9 mouse cellular contexts compared by ENCODE assay signal in genomic region chr3:95587754-95588603, GRCm38 (mm10). TPM values are rescaled to one million over a fixed set of nuclear protein-coding genes. Genes with fewer than 3 reads are reported as not detected.
DNase-seq lines count a peak whose midpoint lies in the region; ATAC-seq and TF ChIP-seq lines count a peak whose summit lies in the region.
"Had no signal": no experiment of that assay in that cellular context is flagged by ENCODE, and none has a peak within 500 bp of the region (broad histone marks: within the 10 kb centered on the region; RNA-seq: fewer than 3 reads in every experiment).

No protein-coding gene starts in this region.

- 43% methylated on average over 8 of the region's 8 CpGs for WGBS in lung, embryonic 15.5 days
- WGBS in limb, embryonic 10.5 days, result 53% methylated on average over 8 of the region's 8 CpGs
- WGBS in neural tube, embryonic 14.5 days, result 53% methylated on average over 8 of the region's 8 CpGs
- WGBS in thymus, adult 2 months, result 50% methylated on average over 8 of the region's 8 CpGs

- peaks cover 8% of the 10 kb centered on the region for H3K36me3 ChIP-seq in lung, embryonic 15.5 days
- H3K36me3 ChIP-seq in limb, embryonic 10.5 days, result peaks cover 20% of the 10 kb centered on the region
- H3K36me3 ChIP-seq in neural tube, embryonic 14.5 days (ENCODE audit: control insufficient read depth, insufficient read depth, low read length), result no peaks in the 10 kb centered on the region
- peaks cover 13% of the 10 kb centered on the region for H3K36me3 ChIP-seq in thymus, adult 2 months (ENCODE audit: control insufficient read depth, insufficient read depth, low read length)

- TF ChIP-seq POLR2A in embryonic fibroblast, embryonic 13.5 days (IDR thresholded peaks at IDR 0.05; ENCODE audit: low read depth, low read length), result no peak
- no peak for TF ChIP-seq POLR2A in thymus, adult 2 months (IDR thresholded peaks at IDR 0.05; ENCODE audit: control insufficient read depth, extremely low read depth, insufficient read depth, low read length, poor library complexity)

- H3K4me1 ChIP-seq in lung, embryonic 15.5 days, result peaks cover 6% of the 10 kb centered on the region
- H3K4me1 ChIP-seq in embryonic fibroblast, embryonic 13.5 days (ENCODE audit: control insufficient read depth, insufficient read depth, low read length), result no peaks in the 10 kb centered on the region
- H3K4me1 ChIP-seq in limb, embryonic 10.5 days, result peaks cover 10% of the 10 kb centered on the region; the same call in 1 of the 2 replicates
- H3K4me1 ChIP-seq in neural tube, embryonic 14.5 days (ENCODE audit: control insufficient read depth, insufficient read depth, low read length), result peaks cover 7% of the 10 kb centered on the region; the same call in 1 of the 2 replicates
- no peaks in the 10 kb centered on the region for H3K4me1 ChIP-seq in thymus, adult 2 months (replicated peaks; ENCODE audit: control insufficient read depth, insufficient read depth, low read length)

- no peaks in the 10 kb centered on the region for H3K9me3 ChIP-seq in lung, embryonic 15.5 days
- H3K9me3 ChIP-seq in limb, embryonic 10.5 days (replicated peaks), result no peaks in the 10 kb centered on the region
- H3K9me3 ChIP-seq in neural tube, embryonic 14.5 days (ENCODE audit: control insufficient read depth, low read length), result no peaks in the 10 kb centered on the region

- H3K9ac ChIP-seq in lung, embryonic 15.5 days, result 0 out of 2 replicates have a peak overlapping the region, but pooled peaks have one; percentile 8
- peak overlapping the region; percentile 44; the same call in 1 of the 2 replicates for H3K9ac ChIP-seq in neural tube, embryonic 14.5 days (replicated peaks; ENCODE audit: low read depth, low read length)

- H3K27ac ChIP-seq in lung, embryonic 15.5 days, result peak overlapping the region; percentile 84; the same call in 1 of the 2 replicates
- H3K27ac ChIP-seq in embryonic fibroblast, embryonic 13.5 days (ENCODE audit: insufficient read depth, low read length), result no peak overlapping the region
- H3K27ac ChIP-seq in limb, embryonic 10.5 days, result peak overlapping the region; percentile 30
- H3K27ac ChIP-seq in neural tube, embryonic 14.5 days (ENCODE audit: low read depth, low read length), result peak overlapping the region; percentile 48; the same call in 1 of the 2 replicates
- H3K27ac ChIP-seq in thymus, adult 2 months (ENCODE audit: control insufficient read depth, insufficient read depth, low read length), result no peak overlapping the region; the same call in 1 of the 2 replicates

- TF ChIP-seq CTCF in embryonic fibroblast, embryonic 13.5 days (IDR thresholded peaks at IDR 0.05; ENCODE audit: borderline replicate concordance, insufficient read depth, low read length), result no peak
- no peak for TF ChIP-seq CTCF in thymus, adult 2 months (IDR thresholded peaks at IDR 0.05; ENCODE audit: borderline replicate concordance, control insufficient read depth, extremely low read depth, insufficient read depth, low read length, poor library complexity)

- no peaks in the 10 kb centered on the region for H3K27me3 ChIP-seq in lung, embryonic 15.5 days
- H3K27me3 ChIP-seq in limb, embryonic 10.5 days (ENCODE audit: low read depth, poor library complexity, severe bottlenecking), result no peaks in the 10 kb centered on the region
- H3K27me3 ChIP-seq in neural tube, embryonic 14.5 days (ENCODE audit: control insufficient read depth, insufficient read depth, low read length), result no peaks in the 10 kb centered on the region
- no peaks in the 10 kb centered on the region for H3K27me3 ChIP-seq in thymus, adult 2 months (ENCODE audit: control insufficient read depth, insufficient read depth, low read length)

- no peak for ATAC-seq in lung, embryonic 15.5 days (ENCODE audit: borderline replicate concordance, extremely low read depth, low FRiP score, low TSS enrichment)
- no peak; the same call in 1 of the 2 replicates for ATAC-seq in neural tube, embryonic 14.5 days (ENCODE audit: low read depth)

- H3K4me2 ChIP-seq in lung, embryonic 15.5 days, result peak overlapping the region; percentile 62
- H3K4me2 ChIP-seq in neural tube, embryonic 14.5 days (ENCODE audit: low read depth, low read length), result peak overlapping the region; percentile 64

- no peak for DNase-seq in lung, adult 18-20 months
- no peak for DNase-seq in limb, embryonic 10.5 days (ENCODE audit: low spot score)
- no peak for DNase-seq in embryo, embryonic 9.5 days (ENCODE audit: extremely low spot score)
- no peak for DNase-seq in right cerebral cortex, postnatal 14 days
- DNase-seq in thymus, adult 2 months, result no peak

- peak overlapping the region; percentile 80 for H3K4me3 ChIP-seq in lung, embryonic 15.5 days
- peak overlapping the region; percentile 21; the same call in 1 of the 2 replicates for H3K4me3 ChIP-seq in embryonic fibroblast, embryonic 13.5 days (ENCODE audit: insufficient read depth, low read length)
- H3K4me3 ChIP-seq in limb, embryonic 10.5 days, result peak overlapping the region; percentile 75
- H3K4me3 ChIP-seq in neural tube, embryonic 14.5 days (ENCODE audit: low read depth, low read length), result peak overlapping the region; percentile 58
- H3K4me3 ChIP-seq in thymus, adult 2 months (ENCODE audit: control insufficient read depth, insufficient read depth, low read length), result no peak overlapping the region

RNA-seq across cellular contexts. Expression of gene Golph3l, which starts 0.8 kb away (rescaled TPM):
- 32.3 and 33.6 TPM in 2 replicates for polyA plus RNA-seq in lung, embryonic 15.5 days (2015; fragmentation: Nextera tagmentation; extraction: Ambion mirVana)
- 20.7 and 27.6 TPM in 2 replicates for polyA plus RNA-seq in embryonic fibroblast, embryonic 13.5 days (2011; ENCODE audit: insufficient read length, low read depth, missing spikeins)
- 25.9 and 31.8 TPM in 2 replicates for polyA plus RNA-seq in limb, embryonic 10.5 days (2016; fragmentation: Nextera tagmentation; extraction: Ambion mirVana)
- 29.5 and 32.4 TPM in 2 replicates for polyA plus RNA-seq in neural tube, embryonic 14.5 days (2014; fragmentation: Nextera tagmentation; extraction: Ambion mirVana)
- polyA plus RNA-seq in thymus, adult 2 months (2012; rRNA removed), result 8.6 and 9.3 TPM in 2 replicates

RNA-seq across cellular contexts. Expression of gene Hormad1, which starts 28.5 kb away (rescaled TPM):
- polyA plus RNA-seq in lung, embryonic 15.5 days (2015; fragmentation: Nextera tagmentation; extraction: Ambion mirVana), result 0.10 TPM in 1 of 2 replicates, not detected in the other
- not detected in 2 replicates for polyA plus RNA-seq in embryonic fibroblast, embryonic 13.5 days (2011; ENCODE audit: insufficient read length, low read depth, missing spikeins)
- polyA plus RNA-seq in limb, embryonic 10.5 days (2016; fragmentation: Nextera tagmentation; extraction: Ambion mirVana), result 0.10 TPM in 1 of 2 replicates, not detected in the other
- not detected in 2 replicates for polyA plus RNA-seq in neural tube, embryonic 14.5 days (2014; fragmentation: Nextera tagmentation; extraction: Ambion mirVana)
- polyA plus RNA-seq in thymus, adult 2 months (2012; rRNA removed), result not detected in 2 replicates
- polyA plus RNA-seq: large intestine, adult 2 months had no signal

RNA-seq across cellular contexts. Expression of gene Ensa, which starts 36.8 kb away (rescaled TPM):
- polyA plus RNA-seq in lung, embryonic 15.5 days (2015; fragmentation: Nextera tagmentation; extraction: Ambion mirVana), result 65.3 and 69.2 TPM in 2 replicates
- polyA plus RNA-seq in embryonic fibroblast, embryonic 13.5 days (2011; ENCODE audit: insufficient read length, low read depth, missing spikeins), result 71.5 and 86.4 TPM in 2 replicates
- polyA plus RNA-seq in limb, embryonic 10.5 days (2016; fragmentation: Nextera tagmentation; extraction: Ambion mirVana), result 74.6 and 88.2 TPM in 2 replicates
- 94.2 and 101 TPM in 2 replicates for polyA plus RNA-seq in neural tube, embryonic 14.5 days (2014; fragmentation: Nextera tagmentation; extraction: Ambion mirVana)
- 17.1 and 18.3 TPM in 2 replicates for polyA plus RNA-seq in thymus, adult 2 months (2012; rRNA removed)

Comparison
In these comparisons a context has a peak if more than half of its experiments do, and no peak if none do; other contexts are left out.
1. H3K27ac ChIP-seq: peak in lung, embryonic 15.5 days (single experiment), limb, embryonic 10.5 days (single experiment) and neural tube, embryonic 14.5 days (single experiment); none in embryonic fibroblast, embryonic 13.5 days (single experiment) and thymus, adult 2 months (single experiment).